In the genomic region with DNA sequence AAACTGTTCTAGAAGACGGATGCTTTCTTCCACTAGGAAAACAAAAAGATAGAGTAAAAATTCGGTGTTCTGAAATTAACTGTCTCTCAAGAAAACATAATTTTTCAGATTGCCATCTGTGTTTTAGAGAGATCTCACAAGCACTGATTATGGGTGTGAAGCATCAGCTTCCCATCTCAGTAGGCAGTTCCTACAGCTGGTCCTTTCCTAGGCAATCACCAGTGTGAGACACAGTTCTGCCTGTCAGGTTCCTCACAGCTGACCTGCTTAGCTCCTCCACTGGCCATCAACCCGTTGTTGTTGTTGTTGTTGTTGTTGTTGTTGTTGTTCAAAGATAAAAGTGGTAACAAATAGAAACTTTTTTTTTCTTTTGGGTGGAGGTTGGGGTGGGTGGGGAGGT, we compare ENCODE assay signal across 25 mouse cellular contexts.
"Had no signal": no experiment of that assay in that cellular context is flagged by ENCODE, and none has a peak within 500 bp of the region (broad histone marks: within the 10 kb centered on the region; RNA-seq: fewer than 3 reads in every experiment).

No protein-coding gene starts in this region.

- H3K9ac ChIP-seq: heart, embryonic 12.5 days; hindbrain, embryonic 12.5 days; hindbrain, embryonic 14.5 days; intestine, embryonic 15.5 days; limb, embryonic 13.5 days; limb, embryonic 15.5 days; liver, embryonic 12.5 days had no signal

- ATAC-seq: hindbrain, embryonic 16.5 days; inflammation-experienced regulatory T-cells, adult 6 months; intestine, embryonic 15.5 days; intestine, postnatal 0 days; liver, embryonic 12.5 days had no signal

- H3K9me3 ChIP-seq: heart, embryonic 10.5 days; heart, embryonic 12.5 days; hindbrain, embryonic 10.5 days; hindbrain, embryonic 12.5 days; intestine, embryonic 15.5 days; limb, embryonic 13.5 days; limb, embryonic 15.5 days; liver, embryonic 12.5 days had no signal

- H3K27me3 ChIP-seq: heart, embryonic 12.5 days; hindbrain, embryonic 12.5 days; intestine, embryonic 15.5 days; limb, embryonic 13.5 days; limb, embryonic 15.5 days; liver, embryonic 12.5 days had no signal

- DNase-seq: gastrocnemius, adult 2 months; gastrocnemius, postnatal 10 days; gastrocnemius, postnatal 25 days; heart, adult 2 months; heart, postnatal 10 days; heart, postnatal 4 days; kidney, adult 18-20 months; kidney, adult 8-10 months; kidney, postnatal 10 days; kidney, postnatal 25 days; kidney, postnatal 4 days had no signal

- H3K27ac ChIP-seq: gastrocnemius, adult 2 months; heart, adult 2 months; heart, embryonic 10.5 days; hindbrain, embryonic 10.5 days; hindbrain, embryonic 12.5 days; hindbrain, embryonic 14.5 days; intestine, embryonic 15.5 days; layer of hippocampus, adult 2 months; left cerebral cortex, adult 2 months; limb, embryonic 13.5 days; limb, embryonic 15.5 days; liver, embryonic 12.5 days had no signal

- H3K4me3 ChIP-seq: gastrocnemius, adult 2 months; heart, adult 2 months; heart, embryonic 10.5 days; heart, embryonic 12.5 days; hindbrain, embryonic 10.5 days; hindbrain, embryonic 12.5 days; intestine, embryonic 15.5 days; layer of hippocampus, adult 2 months; left cerebral cortex, adult 2 months; limb, embryonic 13.5 days; limb, embryonic 15.5 days; liver, embryonic 12.5 days had no signal

- H3K4me2 ChIP-seq: heart, embryonic 12.5 days; hindbrain, embryonic 12.5 days; hindbrain, embryonic 14.5 days; intestine, embryonic 15.5 days; limb, embryonic 13.5 days; limb, embryonic 15.5 days; liver, embryonic 12.5 days had no signal

- H3K4me1 ChIP-seq: hindbrain, embryonic 10.5 days; hindbrain, embryonic 12.5 days; intestine, embryonic 15.5 days; limb, embryonic 15.5 days had no signal
